Mouse (Mus musculus) thymus, adult 2 months (tissue): Measurements from ENCODE around the gene Hbb-y. TPM values are rescaled to one million over a fixed set of nuclear protein-coding genes. Genes with fewer than 3 reads are reported as not detected.
"Not testable (repeated sequence)": the region's sequence is repeated elsewhere in the genome, so short reads cannot be mapped to it uniquely, and the experiment has no call there.

ENCODE experiments used
- DNase-seq: peaks from one replicate; pipeline ENCODE4 v3.0.0; 2021
- H3K27ac ChIP-seq: fragments of 200-500 bp; 2 replicates; pipeline ENCODE4 v1.5.1; 2012; ENCODE audit warnings: low read length, control low read depth; ENCODE audit not compliant: control insufficient read depth, insufficient read depth
- H3K27me3 ChIP-seq: fragments of 200-500 bp; 2 replicates; pipeline ENCODE4 v1.6.1; 2012; ENCODE audit warnings: mild to moderate bottlenecking, low read length, moderate library complexity, mixed read lengths; ENCODE audit not compliant: control insufficient read depth, insufficient read depth
- H3K36me3 ChIP-seq: fragments of 200-500 bp; 2 replicates; pipeline ENCODE4 v1.6.1; 2012; ENCODE audit warnings: mild to moderate bottlenecking, low read length, moderate library complexity; ENCODE audit not compliant: control insufficient read depth, insufficient read depth
- H3K4me1 ChIP-seq: fragments of 200-500 bp; replicated peaks from 2 replicates; pipeline ENCODE4 v1.6.1; 2012; ENCODE audit warnings: low read length; ENCODE audit not compliant: control insufficient read depth, insufficient read depth
- H3K4me3 ChIP-seq: fragments of 200-500 bp; 2 replicates; pipeline ENCODE4 v1.5.1; 2012; ENCODE audit warnings: mild to moderate bottlenecking, low read length, control low read depth, moderate library complexity; ENCODE audit not compliant: control insufficient read depth, insufficient read depth
- CTCF ChIP-seq: fragments of 200-500 bp; IDR thresholded peaks from 2 replicates; pipeline ENCODE4 v1.5.1; 2012; ENCODE audit warnings: mild to moderate bottlenecking, control low read depth, low read length, moderate library complexity, borderline replicate concordance; ENCODE audit not compliant: control insufficient read depth, poor library complexity, insufficient read depth; ENCODE audit errors: extremely low read depth
- POLR2A ChIP-seq: fragments of 200-500 bp; IDR thresholded peaks from 2 replicates; pipeline ENCODE4 v1.6.1; 2012; ENCODE audit warnings: mild to moderate bottlenecking, low read length, control low read depth, moderate library complexity; ENCODE audit not compliant: control insufficient read depth, poor library complexity, insufficient read depth; ENCODE audit errors: extremely low read depth
- WGBS: fragments of 180-500 bp; shearing (Covaris S2); methylation state at CpG from one replicate; pipeline ENCODE4 v1.1.7; 2018; 5-methylcytosine and 5-hydroxymethylcytosine counted together
- polyA plus RNA-seq: library from polyadenylated mRNA; depleted of rRNA; stranded (reverse); fragments of >200 nt; gene quantifications from 2 replicates; pipeline ENCODE4 v1.2.3, GENCODE M21; 2012

The Hbb-y gene
- polyA plus RNA-seq, 1 experiment = 1.1 TPM

DNA sequence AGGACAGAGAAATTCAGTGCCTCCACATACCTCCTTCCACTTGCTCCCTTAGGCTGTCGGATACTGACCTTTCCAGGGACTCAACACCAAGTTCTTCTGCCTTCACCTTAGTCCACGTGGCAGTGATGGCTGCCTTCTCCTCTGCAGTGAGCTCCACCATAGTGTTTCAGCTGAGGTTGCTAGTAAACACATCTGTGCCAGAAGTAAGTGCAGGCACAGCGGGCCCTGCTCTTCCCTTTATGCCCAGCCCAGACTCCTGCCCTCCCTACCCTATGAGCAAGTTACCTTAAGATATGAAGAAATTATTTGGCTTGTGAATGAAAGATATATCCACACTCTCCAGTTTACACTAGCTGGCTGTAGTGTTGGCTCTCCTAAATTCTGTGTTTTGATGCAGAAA, 12.7 kb downstream of the Hbb-y start, which contains the start of gene Hbb-bh2:
Gene Hbb-bh2, minus strand, starts transcription at position 253 of the 400 bp plus-strand sequence.
- no peak for DNase-seq
- no peak for TF ChIP-seq POLR2A
- no peak for TF ChIP-seq CTCF
- H3K27me3 ChIP-seq = no peaks in the 10 kb centered on the region
- no peak within 1 kb of the TSS for H3K4me3 ChIP-seq
- WGBS = 75% methylated on average over 3 of the region's 3 CpGs
- no peaks in the 10 kb centered on the region for H3K4me1 ChIP-seq
- H3K27ac ChIP-seq = no peak within 1 kb of the TSS
- no peaks in the 10 kb centered on the region for H3K36me3 ChIP-seq

DNA sequence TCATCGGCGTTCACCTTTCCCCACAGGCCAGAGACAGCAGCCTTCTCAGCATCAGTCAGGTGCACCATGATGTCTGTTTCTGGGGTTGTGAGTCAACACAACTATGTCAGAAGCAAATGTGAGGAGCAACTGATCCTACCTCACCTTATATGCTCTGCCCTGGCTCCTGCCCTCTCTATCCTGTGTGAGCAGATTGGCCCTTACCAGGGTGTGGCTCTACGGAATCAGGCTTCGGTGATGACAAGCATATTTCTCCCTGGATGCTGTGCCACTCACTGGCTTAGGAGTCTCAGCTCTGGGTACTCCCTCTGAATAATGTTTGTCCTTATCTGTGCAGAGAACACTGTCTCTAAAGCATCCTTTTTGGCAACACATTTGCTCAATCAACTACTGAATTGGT, 25.2 kb downstream of the Hbb-y start, which contains the start of gene Hbb-bs:
Gene Hbb-bs, minus strand, starts transcription at position 289 of the 400 bp plus-strand sequence.
- H3K4me1 ChIP-seq = no peaks in the 10 kb centered on the region
- TF ChIP-seq POLR2A (no peak), CTCF (no peak)
- 97% methylated on average over 4 of the region's 4 CpGs for WGBS
- no peak for DNase-seq
- H3K27me3 ChIP-seq = no peaks in the 10 kb centered on the region
- H3K27ac ChIP-seq = no peak within 1 kb of the TSS
- no peaks in the 10 kb centered on the region for H3K36me3 ChIP-seq
- H3K4me3 ChIP-seq = no peak within 1 kb of the TSS

DNA sequence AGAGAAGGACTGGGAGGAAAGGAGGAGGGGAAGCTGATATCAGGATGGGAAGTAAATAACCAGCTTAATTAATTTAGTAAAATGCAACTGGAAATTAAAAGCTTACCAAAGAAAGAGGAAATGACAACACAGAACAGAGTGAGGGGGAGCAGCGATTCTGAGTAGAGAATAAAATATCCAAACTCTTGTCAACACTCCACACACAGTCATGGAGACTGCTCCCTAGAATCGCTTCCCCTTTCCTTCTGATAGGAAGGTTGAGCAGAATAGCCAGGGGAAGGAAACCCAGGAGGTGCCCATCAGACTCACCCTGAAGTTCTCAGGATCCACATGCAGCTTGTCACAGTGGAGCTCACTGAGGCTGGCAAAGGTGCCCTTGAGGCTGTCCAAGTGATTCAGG, 25.9 kb downstream of the Hbb-y start:
- not testable (repeated sequence) for H3K4me1 ChIP-seq, H3K4me3 ChIP-seq, H3K27ac ChIP-seq, H3K27me3 ChIP-seq, DNase-seq, H3K36me3 ChIP-seq
- no CpG with 5 or more reads among the region's 2 CpGs for WGBS

DNA sequence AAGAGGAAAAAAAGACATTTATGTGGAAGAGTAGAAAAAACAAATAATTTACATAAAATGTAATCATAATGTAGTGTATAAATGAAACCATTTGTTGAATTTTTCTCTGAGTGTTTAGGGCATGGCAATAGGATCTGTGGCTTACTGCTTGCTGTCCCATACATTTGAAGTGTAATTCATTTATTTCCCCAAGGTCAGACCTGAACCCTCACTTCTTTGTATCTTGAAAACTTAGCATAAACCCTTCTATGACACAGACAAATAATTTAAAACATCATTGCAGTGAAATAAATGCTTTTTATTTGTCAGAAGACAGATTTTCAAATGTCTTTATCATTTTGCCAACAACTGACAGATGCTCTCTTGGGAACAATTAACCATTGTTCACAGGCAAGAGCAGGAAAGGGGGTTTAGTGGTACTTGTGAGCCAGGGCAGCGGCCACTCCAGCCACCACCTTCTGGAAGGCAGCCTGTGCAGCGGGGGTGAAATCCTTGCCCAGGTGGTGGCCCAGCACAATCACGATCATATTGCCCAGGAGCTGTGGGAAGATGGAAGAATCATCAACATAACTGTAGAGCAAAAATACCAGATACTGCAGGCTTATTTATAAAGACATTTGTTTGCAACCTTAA, 26.6 kb downstream of the Hbb-y start:
- H3K27me3 ChIP-seq = no peaks in the 10 kb centered on the region
- H3K36me3 ChIP-seq = no peaks in the 10 kb centered on the region
- no peaks in the 10 kb centered on the region for H3K4me1 ChIP-seq
- 87% methylated on average over 3 of the region's 3 CpGs for WGBS
- no peak for TF ChIP-seq POLR2A
- no peak for TF ChIP-seq CTCF
- H3K4me3 ChIP-seq = no peak overlapping the region
- DNase-seq = no peak
- no peak overlapping the region for H3K27ac ChIP-seq

DNA sequence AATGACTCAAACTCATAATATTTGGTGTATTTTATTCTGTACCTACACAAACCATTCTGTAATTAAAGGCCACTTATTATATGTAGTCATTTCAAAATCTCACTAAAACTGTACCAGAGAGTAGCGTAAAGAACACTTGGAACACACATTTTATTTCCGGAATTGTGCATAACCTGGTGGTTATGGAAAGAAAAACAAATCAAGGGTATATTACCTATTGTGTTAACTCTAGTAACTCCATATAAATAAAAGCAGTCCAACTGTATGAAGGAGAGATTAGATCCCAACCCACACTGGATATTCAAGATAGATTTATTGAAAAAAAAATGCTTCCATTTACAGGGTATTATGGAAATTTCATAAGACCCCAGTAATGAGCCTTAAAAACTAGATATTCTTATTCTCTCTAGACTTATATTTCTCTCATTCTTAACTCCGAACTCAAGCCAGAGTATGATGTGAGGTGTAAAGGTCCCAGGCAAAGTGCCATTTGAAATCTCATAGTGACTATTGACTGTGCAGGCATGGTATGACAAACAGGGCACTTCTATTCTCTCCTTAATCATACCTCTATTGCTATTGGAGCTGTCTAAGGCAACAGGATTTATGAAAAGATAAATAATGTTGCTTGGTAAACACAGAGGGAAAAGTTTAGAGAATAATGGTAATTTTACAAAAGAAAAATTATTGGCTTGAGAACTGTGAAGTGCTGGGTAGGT, 27.3 kb downstream of the Hbb-y start:
- Histone ChIP-seq H3K27ac (no peak overlapping the region), H3K4me1 (no peaks in the 10 kb centered on the region), H3K27me3 (no peaks in the 10 kb centered on the region), H3K36me3 (no peaks in the 10 kb centered on the region), H3K4me3 (no peak overlapping the region)
- 95% methylated on average over 3 of the region's 3 CpGs for WGBS
- TF ChIP-seq CTCF (no peak), POLR2A (no peak)
- DNase-seq = no peak

DNA sequence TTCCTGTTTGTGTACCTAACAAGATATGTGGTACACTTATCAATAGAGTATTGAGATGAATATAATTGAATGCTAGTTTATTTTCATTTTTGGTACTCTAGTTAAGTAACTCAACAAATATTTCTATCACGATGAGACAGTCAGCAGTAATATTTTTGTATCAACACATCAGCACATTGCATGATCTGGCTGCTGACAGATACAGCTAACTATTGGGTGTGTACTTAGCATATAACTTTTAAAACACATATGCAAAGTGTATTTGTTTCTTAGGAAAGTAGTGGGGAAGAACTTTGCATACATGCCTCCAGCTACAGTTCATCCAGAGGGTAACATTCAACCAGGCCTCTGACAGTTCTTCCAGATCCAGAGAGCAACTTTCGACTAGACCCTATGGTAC, 28.4 kb downstream of the Hbb-y start:
- no peaks in the 10 kb centered on the region for H3K27me3 ChIP-seq
- TF ChIP-seq CTCF (no peak), POLR2A (no peak)
- H3K4me1 ChIP-seq = no peaks in the 10 kb centered on the region
- no peaks in the 10 kb centered on the region for H3K36me3 ChIP-seq
- H3K27ac ChIP-seq = no peak overlapping the region
- H3K4me3 ChIP-seq = no peak overlapping the region
- WGBS = 90% methylated on average over 2 of the region's 2 CpGs
- DNase-seq = no peak

DNA sequence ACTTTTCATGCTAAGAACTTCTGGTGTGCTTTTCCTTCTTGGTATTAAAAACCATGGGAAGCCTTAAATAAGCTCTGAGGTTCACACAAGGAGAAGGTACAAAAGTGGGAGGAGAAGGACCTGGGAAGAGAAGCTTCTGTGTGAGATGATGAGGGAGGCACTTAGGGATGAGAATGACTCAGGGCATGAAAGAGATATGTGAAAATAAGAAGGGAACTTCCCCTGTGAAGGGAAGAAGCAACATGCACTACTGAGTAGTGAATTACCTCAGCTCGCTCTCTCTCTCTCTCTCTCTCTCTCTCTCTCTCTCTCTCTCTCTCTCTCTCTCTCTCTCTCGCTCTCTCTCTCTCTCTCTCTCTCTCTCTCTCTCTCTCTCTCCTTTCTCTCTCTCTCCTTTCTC, 37.9 kb downstream of the Hbb-y start:
- WGBS = 75% methylated on average over 1 of the region's 2 CpGs
- H3K36me3 ChIP-seq, H3K4me1 ChIP-seq, H3K27me3 ChIP-seq, H3K4me3 ChIP-seq, DNase-seq, H3K27ac ChIP-seq: not testable (repeated sequence)
